Mouse (Mus musculus) CH12.LX (cell line): ENCODE data around the gene Nfia. TPM values are rescaled to one million over a fixed set of nuclear protein-coding genes. Genes with fewer than 3 reads are reported as not detected.

ENCODE experiments used
- DNase-seq: peaks from one replicate; pipeline ENCODE4 v3.0.0-alpha.2; 2013; ENCODE audit errors: extremely low read depth
- H3K27ac ChIP-seq: 2 replicates; pipeline ENCODE4 v1.5.1; 2012; ENCODE audit warnings: low read depth, mild to moderate bottlenecking, control low read depth, moderate library complexity; ENCODE audit not compliant: insufficient read depth
- H3K27me3 ChIP-seq: replicated peaks from 2 replicates; pipeline ENCODE3; 2012; ENCODE audit warnings: inconsistent platforms
- H3K36me3 ChIP-seq, 2 experiments: replicated peaks in 1 of 2; 2 replicates each; pipeline versions ENCODE3 to v1.6.1; 2012; ENCODE audit warnings: inconsistent platforms in 1 of 2, low read length in 1 of 2, mild to moderate bottlenecking in 1 of 2, mixed read lengths in 1 of 2, moderate library complexity in 1 of 2; ENCODE audit not compliant: control insufficient read depth in 1 of 2, insufficient read depth in 1 of 2
- H3K4me1 ChIP-seq, 2 experiments: 2 replicates each; pipeline ENCODE4 v1.6.1; 2012; ENCODE audit warnings: inconsistent platforms in 1 of 2, moderate library complexity in 1 of 2; ENCODE audit not compliant: insufficient read depth in 2 of 2, control insufficient read depth in 1 of 2
- H3K4me2 ChIP-seq: 2 replicates; pipeline ENCODE4 v1.6.1; 2012; ENCODE audit warnings: low read depth, mild to moderate bottlenecking, control low read depth; ENCODE audit not compliant: poor library complexity, insufficient read depth, severe bottlenecking
- H3K4me3 ChIP-seq, 3 experiments: fragments of 150-350 bp in 1 of 3; sonication (generic) in 1 of 3; replicated peaks in 1 of 3; 2 replicates each; pipeline versions ENCODE3 to v1.5.1; 2011 to 2012; ENCODE audit warnings: low read depth in 2 of 3, low read length in 2 of 3, mild to moderate bottlenecking in 2 of 3, moderate library complexity in 2 of 3, control low read depth in 1 of 3, improper control_type of control experiment in 1 of 3, inconsistent platforms in 1 of 3, mixed read lengths in 1 of 3; ENCODE audit not compliant: poor library complexity in 1 of 3
- H3K79me2 ChIP-seq: replicated peaks from 2 replicates; pipeline ENCODE4 v1.6.1; 2012; ENCODE audit warnings: mild to moderate bottlenecking, moderate library complexity; ENCODE audit not compliant: control insufficient read depth, poor library complexity, insufficient read depth, severe bottlenecking; ENCODE audit errors: extremely low read depth
- H3K9ac ChIP-seq: 2 replicates; pipeline ENCODE4 v1.6.1; 2012; ENCODE audit warnings: low read depth, mild to moderate bottlenecking, control low read depth, moderate library complexity; ENCODE audit not compliant: insufficient read depth
- H3K9me3 ChIP-seq: replicated peaks from 2 replicates; pipeline ENCODE3; 2012; ENCODE audit warnings: low read length, inconsistent platforms, mixed read lengths
- BHLHE40 ChIP-seq: IDR thresholded peaks from 2 replicates; pipeline ENCODE4 v1.6.1; 2011; ENCODE audit warnings: mild to moderate bottlenecking, low read depth, low read length, improper control_type of control experiment
- CHD1 ChIP-seq: IDR thresholded peaks from 2 replicates; pipeline ENCODE4 v1.6.1; 2012; ENCODE audit warnings: low read depth, low read length, improper control_type of control experiment, inconsistent platforms
- CTCF ChIP-seq, 2 experiments: IDR thresholded peaks in 1 of 2; conservative IDR thresholded peaks in 1 of 2; 2 replicates each; pipeline ENCODE4 v1.5.1; 2011 to 2012; ENCODE audit warnings: low read depth in 2 of 2, low read length in 2 of 2, improper control_type of control experiment in 1 of 2, inconsistent platforms in 1 of 2, mild to moderate bottlenecking in 1 of 2, moderate library complexity in 1 of 2
- ELF1 ChIP-seq: IDR thresholded peaks from 2 replicates; pipeline ENCODE4 v1.6.1; 2014; ENCODE audit warnings: low read depth, mild to moderate bottlenecking, inconsistent platforms, low read length, improper control_type of control experiment
- GABPA ChIP-seq: IDR thresholded peaks from 2 replicates; pipeline ENCODE4 v1.6.1; 2012; ENCODE audit warnings: low read depth, low read length, improper control_type of control experiment, inconsistent platforms; ENCODE audit not compliant: insufficient replicate concordance
- JUN ChIP-seq: IDR thresholded peaks from 2 replicates; pipeline ENCODE4 v1.6.1; 2011; ENCODE audit warnings: low read depth, mild to moderate bottlenecking, low read length, improper control_type of control experiment, moderate library complexity; ENCODE audit not compliant: insufficient read depth
- JUND ChIP-seq: conservative IDR thresholded peaks from 2 replicates; pipeline ENCODE4 v1.6.1; 2011; ENCODE audit warnings: low read depth, low read length, improper control_type of control experiment
- MAFK ChIP-seq: IDR thresholded peaks from 2 replicates; pipeline ENCODE4 v1.6.1; 2011; ENCODE audit warnings: low read length, improper control_type of control experiment; ENCODE audit not compliant: insufficient replicate concordance
- MAZ ChIP-seq: IDR thresholded peaks from 2 replicates; pipeline ENCODE4 v1.6.1; 2012; ENCODE audit warnings: low read depth, mild to moderate bottlenecking, inconsistent platforms, low read length, improper control_type of control experiment, moderate library complexity
- MYC ChIP-seq: IDR thresholded peaks from 2 replicates; pipeline ENCODE4 v1.6.1; 2011; ENCODE audit warnings: low read depth, mild to moderate bottlenecking, improper control_type of control experiment, low read length
- NELFE ChIP-seq: IDR thresholded peaks from 2 replicates; pipeline ENCODE4 v1.6.1; 2011; ENCODE audit warnings: low read depth, low read length, improper control_type of control experiment
- PAX5 ChIP-seq: IDR thresholded peaks from 2 replicates; pipeline ENCODE4 v1.6.1; 2012; ENCODE audit warnings: low read length, inconsistent platforms, mixed read lengths
- POLR2AphosphoS2 ChIP-seq: IDR thresholded peaks from 2 replicates; pipeline ENCODE4 v1.6.1; 2011; ENCODE audit warnings: low read depth, low read length, improper control_type of control experiment
- SMC3 ChIP-seq: IDR thresholded peaks from 2 replicates; pipeline ENCODE4 v1.6.1; 2011; ENCODE audit warnings: low read depth, low read length, improper control_type of control experiment
- UBTF ChIP-seq: IDR thresholded peaks from 2 replicates; pipeline ENCODE4 v1.6.1; 2012; ENCODE audit warnings: low read depth, mild to moderate bottlenecking, inconsistent platforms, low read length, improper control_type of control experiment, moderate library complexity
- USF1 ChIP-seq: IDR thresholded peaks from 2 replicates; pipeline ENCODE4 v1.6.1; 2014; ENCODE audit warnings: low read depth, mild to moderate bottlenecking, inconsistent platforms, low read length, improper control_type of control experiment
- ZC3H11A ChIP-seq: IDR thresholded peaks from 2 replicates; pipeline ENCODE4 v1.6.1; 2012; ENCODE audit warnings: low read depth, mild to moderate bottlenecking, inconsistent platforms, low read length, improper control_type of control experiment
- ZMIZ1 ChIP-seq: IDR thresholded peaks from 2 replicates; pipeline ENCODE4 v1.6.1; 2012; ENCODE audit warnings: low read depth, mild to moderate bottlenecking, inconsistent platforms, low read length, improper control_type of control experiment
- ZNF384 ChIP-seq: IDR thresholded peaks from 2 replicates; pipeline ENCODE4 v1.6.1; 2012; ENCODE audit warnings: low read depth, low read length, improper control_type of control experiment, inconsistent platforms
- dilution Hi-C: fragments of 300-500 bp; cut with MboI; formaldehyde crosslinking; loops from 2 replicates; pipeline ENCODE4 v1.14.3; 2020; ENCODE audit warnings: low sequenced_read_pairs; ENCODE audit not compliant: extremely low pct_unique_long_range_greater_than_20kb, extremely low pct_ligation_motif_present
- in situ Hi-C: fragments of 300-500 bp; cut with MboI; formaldehyde crosslinking; loops from 3 replicates; pipeline ENCODE4 v1.14.3; 2019; ENCODE audit warnings: low sequenced_read_pairs, low pct_ligation_motif_present, low pct_unique_long_range_greater_than_20kb, mixed read lengths
- polyA plus RNA-seq: library from polyadenylated mRNA; unstranded; fragments of >175 nt; gene quantifications from 2 replicates; pipeline ENCODE4 v1.2.1, GENCODE M21; 2012; ENCODE audit warnings: low read depth; ENCODE audit not compliant: insufficient read length
- total RNA-seq, 2 experiments: library from RNA; depleted of rRNA; stranded (reverse); fragments of 300-350 nt in 1 of 2; fragments of >200 nt in 1 of 2; gene quantifications; 2 replicates each; pipeline ENCODE4 v1.2.3; 2012 to 2014

Gene Nfia
- total and polyA plus RNA-seq, 3 experiments: not detected

- TF ChIP-seq MYC (no peak), BHLHE40 (no peak), UBTF (no peak)
- H3K79me2 ChIP-seq: no peaks in the 10 kb centered on the region
- no peak overlapping the region for H3K27ac ChIP-seq
- H3K27me3 ChIP-seq: no peaks in the 10 kb centered on the region
- no peak overlapping the region for H3K9ac ChIP-seq
- no peaks in the 10 kb centered on the region for H3K4me1 ChIP-seq
- no peak overlapping the region for H3K4me2 ChIP-seq
- in situ Hi-C loops: no loop called here
- peaks cover 55% of the 10 kb centered on the region for H3K9me3 ChIP-seq
- no peaks in the 10 kb centered on the region for H3K36me3 ChIP-seq
- no peak for DNase-seq
- dilution Hi-C loops: no loop called here
- no peak overlapping the region for H3K4me3 ChIP-seq
These were observed 96.5 kb downstream of the Nfia start for GRCm38 (mm10) chr4:97868938-97869440.

DNA sequence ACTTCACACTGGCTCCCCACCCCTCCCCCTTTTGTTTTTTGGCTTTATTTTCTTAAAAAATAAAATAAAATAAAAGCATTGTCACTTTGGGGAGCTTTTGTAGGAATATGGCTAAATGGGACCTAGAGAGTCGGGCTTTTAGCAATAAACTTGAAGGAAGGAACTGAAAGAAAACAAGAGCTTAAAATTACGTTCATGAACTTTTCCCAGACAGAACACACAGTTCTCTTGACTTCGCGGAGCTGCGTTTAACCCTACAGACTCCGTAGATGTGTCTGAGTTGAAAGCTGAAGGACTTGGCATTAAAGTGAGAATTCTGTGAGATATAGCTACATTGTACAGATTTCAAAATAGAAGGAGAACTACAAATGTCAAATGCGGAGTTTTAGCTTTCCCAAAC is 96.9 kb downstream of the Nfia start:
- no peaks in the 10 kb centered on the region for H3K27me3 ChIP-seq
- H3K4me2 ChIP-seq: no peak overlapping the region
- peaks cover 55% of the 10 kb centered on the region for H3K9me3 ChIP-seq
- H3K36me3 ChIP-seq: no peaks in the 10 kb centered on the region
- H3K4me3 ChIP-seq: no peak overlapping the region
- dilution Hi-C loops (no loop called here), in situ Hi-C loops (no loop called here)
- H3K79me2 ChIP-seq: no peaks in the 10 kb centered on the region
- TF ChIP-seq NELFE (no peak), CTCF (conservative IDR thresholded peaks at IDR 0.05 in 1 of 2, IDR thresholded peaks at IDR 0.05 in 1 of 2; ENCODE audit: low read depth in 2 of 2, low read length in 2 of 2) (no peak), CHD1 (no peak), GABPA (no peak), SMC3 (no peak), USF1 (no peak), ZNF384 (no peak), MAZ (no peak), JUND (no peak), JUN (no peak), MAFK (no peak), PAX5 (no peak), UBTF (no peak), BHLHE40 (no peak), ZMIZ1 (no peak), POLR2AphosphoS2 (no peak), ZC3H11A (no peak), ELF1 (no peak)
- no peak overlapping the region for H3K27ac ChIP-seq
- no peaks in the 10 kb centered on the region for H3K4me1 ChIP-seq
- no peak overlapping the region for H3K9ac ChIP-seq
- no peak for DNase-seq
